Mouse (Mus musculus): ENCODE results near the gene Atg9b.

Gene Atg9b

DNA sequence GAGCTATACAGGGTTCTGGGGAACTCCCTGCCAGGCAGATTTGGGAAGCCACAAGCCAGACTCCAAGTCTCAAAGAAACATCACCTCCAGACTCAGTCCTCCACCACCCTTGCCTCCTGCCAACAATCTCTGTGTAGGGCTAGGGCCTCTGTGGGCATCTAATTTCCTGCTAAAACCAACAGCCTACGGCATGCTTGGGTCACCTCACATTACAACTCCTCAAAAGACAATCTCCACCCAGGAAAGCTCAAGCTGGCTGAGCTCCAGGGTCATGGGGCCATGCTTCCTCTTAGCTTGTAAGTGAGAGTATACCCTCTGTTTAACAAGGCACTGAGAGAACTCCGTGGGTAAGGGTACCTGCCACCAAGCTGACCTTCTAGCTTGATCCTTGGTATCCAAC lies 54.1 kb downstream of the Atg9b start:
- in situ Hi-C loops (cut with MboI; ENCODE audit: low pct_unique_long_range_greater_than_20kb in 1 of 2, low sequenced_read_pairs in 2 of 2, unreplicated experiment in 1 of 2), result no loop called here

GRCm38 (mm10) chr5:24337366-24337765 lies 54.6 kb downstream of the Atg9b start:
- in situ Hi-C loops (cut with MboI; ENCODE audit: low pct_unique_long_range_greater_than_20kb in 1 of 2, low sequenced_read_pairs in 2 of 2, unreplicated experiment in 1 of 2), result no loop called here

DNA sequence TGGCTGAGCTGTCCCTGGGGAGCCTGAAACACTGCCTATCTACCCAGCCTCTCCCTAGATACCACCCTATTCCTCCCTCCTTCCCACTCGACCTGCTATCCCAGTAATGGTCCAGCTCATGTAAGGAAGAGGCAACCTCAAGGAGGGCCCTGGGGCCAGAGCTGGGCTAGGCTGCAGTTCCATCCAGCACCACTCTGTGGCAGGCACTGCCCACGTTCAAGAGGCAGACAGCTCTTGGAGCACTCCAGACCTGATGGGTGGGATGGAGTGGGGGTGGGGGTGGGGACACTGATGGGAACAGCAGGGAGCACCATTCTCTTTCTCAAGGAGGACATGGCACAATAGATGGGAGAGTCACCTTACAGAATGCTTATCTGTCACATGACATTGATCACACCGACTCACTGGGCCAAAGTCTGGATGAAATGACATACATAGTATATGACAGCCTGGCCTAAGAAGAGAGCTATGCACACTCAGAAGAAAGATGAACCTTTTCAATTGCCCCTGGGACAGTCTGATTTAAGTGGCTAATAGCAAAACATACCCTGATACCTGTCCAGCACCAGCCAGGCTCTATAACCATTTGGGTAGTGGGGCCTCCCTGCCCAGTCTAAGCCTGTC lies 55.9 kb downstream of the Atg9b start:
- in situ Hi-C loops (cut with MboI; ENCODE audit: low pct_unique_long_range_greater_than_20kb in 1 of 2, low sequenced_read_pairs in 2 of 2, unreplicated experiment in 1 of 2), result no loop called here

DNA sequence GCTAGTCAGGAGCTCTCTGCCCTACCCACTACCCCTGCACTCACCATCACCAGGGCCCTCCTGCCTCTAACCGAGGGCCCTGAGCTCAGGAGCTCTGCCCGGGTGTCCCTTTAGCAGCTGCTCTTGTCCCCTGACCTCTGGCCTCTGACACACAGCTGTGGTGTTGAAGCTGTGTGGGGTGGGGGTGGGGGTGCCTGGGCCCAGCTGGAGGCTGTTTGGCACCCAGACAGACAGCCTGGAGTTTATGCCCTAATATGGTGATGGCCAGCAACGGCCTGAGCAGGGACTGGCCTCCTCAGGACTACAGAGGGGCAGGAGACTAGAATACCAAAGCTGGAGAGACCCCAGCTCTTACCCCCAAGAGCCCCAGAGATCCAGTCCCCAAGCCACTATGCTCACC lies 57.2 kb downstream of the Atg9b start:
- in situ Hi-C loops (cut with MboI; ENCODE audit: low pct_unique_long_range_greater_than_20kb in 1 of 2, low sequenced_read_pairs in 2 of 2, unreplicated experiment in 1 of 2), result no loop called here

All from mouse embryonic stem cell (cell line).